Mouse (Mus musculus) embryonic stem cell, embryonic (primary cell): ENCODE results near the gene Mmp21.

Source experiments
- CTCF ChIA-PET, 4 experiments: fragments of 300-600 bp in 2 of 4; fragments of 350-600 bp in 2 of 4; sonication (Branson Sonifier 250); formaldehyde crosslinking; loops; one replicate each; lab custom pipeline; 2022; ENCODE audit warnings: inconsistent platforms in 2 of 4; lab: Charles Lee
- POLR2A ChIA-PET, 4 experiments: fragments of 300-600 bp in 2 of 4; fragments of 350-600 bp in 2 of 4; sonication (Branson Sonifier 250); formaldehyde crosslinking; loops; one replicate each; lab custom pipeline; 2022; ENCODE audit warnings: antibody characterized with exemption in 4 of 4, inconsistent platforms in 1 of 4; lab: Charles Lee

Gene Mmp21

GRCm38 (mm10) chr7:133679439-133679838 is 422 bp downstream of the Mmp21 start:
- ChIA-PET POLR2A (interaction anchor here in 1 of 4 experiments (0.9 to 2.2 kb wide), 2 partner anchors 11 to 37 kb away, joined by 3 to 5 read pairs; no protein-coding TSS in a partner anchor), CTCF (interaction anchor here in 1 of 4 experiments (0.6 kb wide), 1 partner anchor 11 kb away, joined by 6 read pairs; no protein-coding TSS in a partner anchor)

DNA sequence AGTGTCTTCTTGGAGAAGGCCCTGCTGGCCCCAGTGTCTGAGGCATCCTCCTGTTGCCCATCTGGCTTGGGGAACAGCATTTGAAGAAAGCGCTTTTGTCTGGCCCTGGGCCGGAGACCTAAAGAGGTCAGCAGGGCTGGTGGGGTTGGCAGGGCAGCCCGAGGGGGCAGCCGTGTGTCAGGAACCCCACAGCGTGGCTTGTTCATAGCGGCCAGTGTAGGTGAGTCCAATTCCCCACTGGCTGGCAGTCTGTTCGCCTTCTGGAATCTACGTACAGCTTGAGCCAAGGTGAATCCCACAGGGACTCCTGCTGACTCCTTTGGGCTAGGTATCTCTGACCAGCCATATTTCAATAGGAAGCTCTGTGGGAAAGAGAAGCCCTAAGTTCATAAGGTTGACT is 1.1 kb downstream of the Mmp21 start:
- ChIA-PET CTCF (interaction anchor here in 3 of 4 experiments (0.5 to 1.0 kb wide), 4 partner anchors 10 to 579 kb away, joined by 3 to 6 read pairs (median 4); partner anchors contain the start of gene Edrf1 (in 1 of the 3)), POLR2A (interaction anchor here in 2 of 4 experiments (0.6 to 2.2 kb wide), 3 partner anchors 10 to 81 kb away, joined by 3 to 5 read pairs (median 4); no protein-coding TSS in a partner anchor)

DNA sequence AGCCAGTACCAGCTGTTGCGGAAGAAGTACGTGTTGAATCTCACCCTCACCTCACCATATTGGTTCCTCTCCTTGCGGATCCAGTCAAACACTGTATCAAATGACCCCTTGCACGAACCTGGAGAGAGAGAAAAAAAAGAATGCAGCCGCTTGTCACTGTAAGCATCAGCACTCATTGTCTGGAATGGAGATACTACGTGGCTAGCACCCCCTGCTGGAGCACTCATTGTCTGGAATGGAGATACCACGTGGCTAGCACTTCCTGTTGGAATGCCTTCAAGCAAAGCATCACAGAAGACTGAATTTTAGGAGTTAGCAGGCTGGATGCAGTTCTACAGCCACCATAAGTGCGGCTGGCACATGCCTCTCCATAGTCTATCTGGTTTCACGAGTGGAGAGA is 3.9 kb downstream of the Mmp21 start:
- POLR2A ChIA-PET = no interaction called here
- CTCF ChIA-PET = interaction anchor here in 1 of 4 experiments (0.6 kb wide), 1 partner anchor 40 kb away, joined by 3 read pairs; no protein-coding TSS in a partner anchor

GRCm38 (mm10) chr7:133670846-133671245 is 9.0 kb downstream of the Mmp21 start:
- ChIA-PET CTCF (interaction anchor here in 2 of 4 experiments (0.7 to 4.0 kb wide), 2 partner anchors 26 to 153 kb away, joined by 3 to 19 read pairs; no protein-coding TSS in a partner anchor), POLR2A (interaction anchor here in 2 of 4 experiments (0.6 to 3.5 kb wide), 11 partner anchors 11 to 163 kb away, joined by 3 to 20 read pairs (median 3); partner anchors contain the start of gene Edrf1 (in 2 of the 2))

DNA sequence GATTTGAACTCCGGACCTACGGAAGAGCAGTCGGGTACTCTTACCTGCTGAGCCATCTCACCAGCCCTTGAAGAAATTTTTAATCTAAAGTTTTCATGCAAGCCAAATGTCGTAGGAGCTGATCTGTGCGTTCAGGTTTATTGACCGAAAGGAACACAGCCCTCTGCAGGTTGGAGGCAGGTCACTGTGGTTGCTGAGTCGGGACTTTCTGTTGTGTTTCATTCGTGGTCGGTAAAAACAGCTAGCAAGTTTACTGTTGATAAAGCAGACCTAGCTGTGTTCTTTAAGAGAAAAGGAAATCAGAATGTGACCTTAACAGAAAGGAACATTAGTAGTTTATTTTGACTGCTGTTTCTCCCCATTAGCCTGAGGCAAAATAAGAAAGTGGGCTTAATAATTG is 9.9 kb downstream of the Mmp21 start:
- CTCF ChIA-PET = interaction anchor here (0.6 to 4.0 kb wide), 10 partner anchors 10 to 1228 kb away, joined by 3 to 19 read pairs (median 4); no protein-coding TSS in a partner anchor
- POLR2A ChIA-PET = interaction anchor here in 3 of 4 experiments (0.6 to 3.5 kb wide), 11 partner anchors 11 to 91 kb away, joined by 3 to 20 read pairs (median 3); partner anchors contain the start of gene Edrf1 (in 2 of the 3)

GRCm38 (mm10) chr7:133669071-133669470 is 10.8 kb downstream of the Mmp21 start:
- CTCF ChIA-PET = interaction anchor here (0.5 to 4.0 kb wide), 41 partner anchors 9 to 1841 kb away, joined by 3 to 19 read pairs (median 4); no protein-coding TSS in a partner anchor
- POLR2A ChIA-PET = interaction anchor here in 3 of 4 experiments (0.6 to 3.5 kb wide), 11 partner anchors 9 to 996 kb away, joined by 3 to 20 read pairs (median 3); partner anchors contain the start of gene Edrf1 (in 2 of the 3)

DNA sequence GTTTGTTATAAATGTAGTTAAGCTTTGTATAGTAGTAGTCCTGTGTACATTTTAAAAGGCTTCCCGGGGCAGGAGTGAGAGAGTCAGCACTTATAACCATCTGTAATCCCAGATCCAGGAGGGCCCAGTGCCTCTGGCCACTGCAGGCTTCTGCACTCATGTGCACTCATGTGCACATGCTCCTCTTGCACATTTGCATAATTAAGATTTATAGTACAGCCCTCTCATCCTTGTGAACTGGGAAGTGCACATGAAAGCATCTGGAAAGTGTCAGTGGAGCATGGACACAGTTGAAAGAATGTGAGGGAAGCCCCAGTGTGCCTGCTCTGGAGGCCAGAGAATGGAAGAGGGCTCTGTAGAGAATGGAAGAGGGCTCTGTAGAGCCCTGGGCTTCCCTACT is 17.4 kb downstream of the Mmp21 start:
- POLR2A ChIA-PET = interaction anchor here in 2 of 4 experiments (1.2 to 1.4 kb wide), 2 partner anchors 11 to 24 kb away, joined by 3 read pairs; no protein-coding TSS in a partner anchor
- CTCF ChIA-PET = no interaction called here

- POLR2A ChIA-PET = interaction anchor here in 3 of 4 experiments (0.9 to 5.5 kb wide), 3 partner anchors 8 to 9 kb away, joined by 4 to 21 read pairs (median 5); partner anchors contain the start of gene Edrf1 (in 3 of the 3)
- CTCF ChIA-PET = no interaction called here
These were observed 34.1 kb downstream of the Mmp21 start for GRCm38 (mm10) chr7:133645716-133646115.

DNA sequence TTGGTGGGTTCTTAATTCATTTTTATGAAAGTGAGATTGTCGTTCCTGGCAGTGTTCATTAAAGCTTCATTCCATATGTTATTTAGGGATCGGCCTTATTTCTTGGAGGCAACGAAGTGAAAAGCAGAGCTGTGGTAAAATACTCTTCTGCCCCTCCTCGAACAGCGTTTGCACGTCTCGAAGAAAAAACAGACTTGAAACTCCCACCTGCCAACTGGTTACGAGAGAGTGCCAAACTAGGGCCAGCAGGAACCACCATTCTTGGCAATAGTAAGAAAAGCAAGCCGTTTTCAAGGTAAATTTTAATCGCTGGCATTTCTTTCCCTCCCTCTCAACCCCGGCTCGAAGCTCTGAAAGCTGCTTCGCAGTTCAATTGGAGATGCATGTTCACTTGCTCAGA is 41.0 kb downstream of the Mmp21 start:
- ChIA-PET POLR2A (interaction anchor here (0.6 to 6.1 kb wide), 23 partner anchors 10 to 903 kb away, joined by 3 to 71 read pairs (median 4); partner anchors contain the start of gene Fank1 (in 1 of the 4)), CTCF (interaction anchor here in 1 of 4 experiments (0.7 kb wide), 1 partner anchor 236 kb away, joined by 3 read pairs; no protein-coding TSS in a partner anchor)

DNA sequence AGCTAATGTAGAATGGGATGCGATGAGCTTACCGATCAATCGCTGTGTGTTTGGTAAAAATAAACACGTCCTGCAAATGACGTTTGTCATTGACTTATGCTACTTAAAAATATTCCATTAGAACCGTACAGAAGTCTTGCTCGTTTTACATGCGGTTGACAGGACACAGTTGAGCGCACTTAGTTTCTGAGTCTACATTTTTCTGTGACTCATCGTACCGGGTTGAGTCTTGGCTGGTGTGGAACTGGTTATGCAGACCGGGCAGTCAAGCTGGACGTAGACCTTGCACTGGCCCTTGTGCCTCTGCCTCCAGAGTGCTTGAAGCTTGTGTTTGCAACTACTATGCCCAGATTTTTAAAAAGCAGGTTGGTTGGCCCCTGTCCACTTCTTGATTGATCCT is 41.6 kb downstream of the Mmp21 start:
- CTCF ChIA-PET = interaction anchor here in 3 of 4 experiments (0.6 to 1.7 kb wide), 4 partner anchors 35 to 577 kb away, joined by 3 to 17 read pairs (median 4); no protein-coding TSS in a partner anchor
- POLR2A ChIA-PET = interaction anchor here (0.6 to 6.1 kb wide), 40 partner anchors 10 to 903 kb away, joined by 3 to 71 read pairs (median 6); partner anchors contain the start of genes Fank1 (in 2 of the 4), Uros (in 1 of the 4) and Zranb1 (in 1 of the 4)

DNA sequence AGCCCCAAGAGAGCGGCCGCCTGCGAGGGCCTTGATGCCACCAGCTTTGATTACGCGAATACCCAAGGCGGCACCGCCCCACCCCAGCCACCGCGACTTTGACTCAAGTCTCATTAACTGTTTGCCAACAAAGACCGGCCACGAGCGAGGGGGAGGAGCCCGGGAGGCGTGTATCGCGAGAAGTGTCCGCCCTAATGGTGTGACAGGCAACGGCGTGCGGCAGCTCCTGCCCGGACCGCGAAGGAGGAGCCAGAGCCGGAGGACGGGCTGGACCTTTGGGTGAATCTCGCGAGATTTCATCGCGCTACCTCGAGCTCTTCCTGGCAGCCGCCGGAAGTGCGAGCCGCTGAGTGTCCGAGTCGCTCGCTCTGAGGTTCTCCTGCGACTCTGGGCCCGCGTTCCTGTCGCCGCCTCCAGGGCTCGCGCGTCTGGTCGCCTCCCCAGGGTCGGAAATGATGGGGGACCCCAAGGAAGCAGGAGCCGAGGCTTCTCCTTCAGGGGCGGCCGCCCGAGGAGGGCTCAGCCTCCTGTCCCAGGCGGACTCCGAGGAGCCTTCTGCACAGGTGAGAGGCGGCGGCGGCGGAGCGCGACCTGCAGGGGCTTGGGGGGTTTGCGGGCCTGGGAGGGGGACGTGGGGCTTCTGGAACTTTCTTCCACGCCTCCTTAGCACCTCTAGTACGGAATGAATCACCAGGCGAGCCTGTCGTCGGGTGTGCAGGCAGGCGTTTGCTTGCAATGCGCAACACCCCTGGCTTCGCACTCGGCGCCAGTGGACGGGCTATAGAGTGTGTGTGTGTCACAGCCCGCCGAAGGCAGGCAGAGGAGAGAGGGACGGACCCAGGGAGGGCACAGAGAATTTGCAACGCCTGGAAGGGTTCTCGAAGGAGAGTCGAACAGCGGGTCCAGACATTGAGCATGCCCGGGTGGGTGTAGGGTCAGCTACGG is 42.2 kb downstream of the Mmp21 start, which contains the start of gene Edrf1:
Gene Edrf1 (plus strand): TSS at position 183 of the 945 bp plus-strand sequence.
- CTCF ChIA-PET = interaction anchor here (0.6 to 2.1 kb wide), 32 partner anchors 15 to 1513 kb away, joined by 3 to 17 read pairs (median 4); partner anchors contain the start of gene Fank1 (in 1 of the 4)
- POLR2A ChIA-PET = interaction anchor here (0.6 to 6.1 kb wide), 132 partner anchors 8 to 1321 kb away, joined by 3 to 71 read pairs (median 4); partner anchors contain the start of genes Abraxas2 (in 2 of the 4), Fank1 (in 2 of the 4), Fgfr2 (in 2 of the 4) and Zranb1 (in 2 of the 4)

- CTCF ChIA-PET = interaction anchor here (0.5 to 2.1 kb wide), 52 partner anchors 12 to 1652 kb away, joined by 3 to 17 read pairs (median 4); partner anchors contain the start of gene Fam196a (in 1 of the 4)
- POLR2A ChIA-PET = interaction anchor here (0.5 to 6.1 kb wide), 148 partner anchors 8 to 1321 kb away, joined by 3 to 71 read pairs (median 4); partner anchors contain the start of genes Fgfr2 (in 3 of the 4), Abraxas2 (in 2 of the 4), Fank1 (in 2 of the 4) and Zranb1 (in 2 of the 4)
These were observed 43.0 kb downstream of the Mmp21 start for GRCm38 (mm10) chr7:133636738-133637352.

DNA sequence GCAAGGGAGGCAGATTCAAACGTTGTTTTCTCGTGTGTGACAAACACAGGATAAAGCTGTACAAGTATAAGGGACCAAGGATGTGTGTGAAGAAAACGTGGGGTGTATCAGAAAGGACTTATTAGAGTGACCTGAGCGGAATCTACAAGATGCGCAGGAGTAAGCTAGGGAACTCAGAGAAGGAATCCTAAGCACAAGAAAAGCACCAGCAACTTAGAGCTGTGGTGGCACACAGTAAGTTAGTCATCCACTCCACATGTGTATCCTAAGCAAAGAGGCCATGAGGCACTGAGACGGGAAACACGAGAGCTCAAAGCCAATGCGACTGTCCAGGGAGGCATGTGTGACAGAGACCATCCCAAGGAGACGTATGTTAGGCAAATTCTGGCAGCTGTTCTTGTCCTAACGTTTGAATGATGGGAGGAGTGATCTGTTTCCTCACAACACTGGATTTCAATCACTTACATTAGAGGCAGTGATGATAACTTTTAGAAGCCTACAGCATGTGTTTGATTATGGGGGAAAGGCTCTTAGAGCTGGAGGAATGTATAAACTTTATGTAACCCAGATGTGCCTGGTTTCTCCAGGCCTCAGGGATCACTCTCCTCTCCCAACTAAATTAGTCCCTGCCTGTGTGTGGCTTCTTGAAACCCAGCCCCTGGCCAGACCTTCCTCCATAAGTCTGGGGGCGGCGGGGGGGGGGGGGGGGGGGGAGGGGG is 44.8 kb downstream of the Mmp21 start:
- CTCF ChIA-PET = interaction anchor here in 2 of 4 experiments (1.0 to 1.2 kb wide), 2 partner anchors 79 to 824 kb away, joined by 4 to 5 read pairs; no protein-coding TSS in a partner anchor
- POLR2A ChIA-PET = interaction anchor here in 3 of 4 experiments (0.5 to 6.1 kb wide), 7 partner anchors 10 to 647 kb away, joined by 3 to 71 read pairs (median 4); no protein-coding TSS in a partner anchor

DNA sequence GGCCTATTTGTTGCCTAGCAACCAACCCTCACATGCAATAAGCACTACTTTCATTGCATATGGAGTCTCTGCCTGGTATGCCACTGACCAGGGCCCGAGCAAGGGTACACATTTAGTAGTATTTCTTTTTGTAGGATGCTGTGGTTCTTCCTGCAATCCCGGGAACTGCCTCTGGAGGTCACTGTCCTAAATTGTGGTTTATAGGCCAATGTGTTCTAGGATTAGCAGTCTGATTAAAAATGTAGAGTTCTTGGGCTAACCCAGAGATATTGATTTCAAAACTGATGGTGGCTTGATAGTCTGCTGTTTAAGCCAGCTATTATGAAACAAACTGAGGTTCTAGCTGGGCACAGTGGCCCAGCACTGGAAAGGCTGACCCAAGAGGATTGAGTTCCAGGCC is 47.4 kb downstream of the Mmp21 start:
- POLR2A ChIA-PET = no interaction called here
- CTCF ChIA-PET = no interaction called here

DNA sequence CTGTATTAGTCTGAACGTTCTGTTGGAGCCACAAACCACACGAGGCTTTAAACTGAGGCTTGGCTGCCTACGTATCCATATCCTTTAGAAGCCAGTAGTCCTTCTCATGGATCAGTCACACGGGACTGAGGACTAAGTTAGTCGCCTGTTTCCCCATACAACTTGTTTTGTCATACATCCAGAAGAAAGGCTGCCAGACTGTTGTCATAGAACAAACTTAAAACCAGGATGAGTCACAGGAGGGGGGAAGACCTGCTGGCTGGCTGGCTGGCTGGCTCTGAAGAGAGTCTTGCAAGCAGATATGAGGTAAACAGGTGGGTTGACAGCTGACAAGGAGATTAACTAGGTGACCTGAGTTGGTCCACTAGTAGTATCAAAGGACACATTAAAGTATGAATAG is 49.0 kb downstream of the Mmp21 start:
- ChIA-PET CTCF (no interaction called here), POLR2A (no interaction called here)

- ChIA-PET POLR2A (interaction anchor here in 1 of 4 experiments (1.3 kb wide), 1 partner anchor 13 kb away, joined by 3 read pairs; no protein-coding TSS in a partner anchor), CTCF (no interaction called here)
These were observed 52.5 kb downstream of the Mmp21 start for GRCm38 (mm10) chr7:133627184-133627936.
